Mouse (Mus musculus) heart, postnatal 36 days (tissue): ENCODE results near the gene Rhbdd3. TPM values are rescaled to one million over a fixed set of nuclear protein-coding genes. Genes with fewer than 3 reads are reported as not detected.

Experiments
- total RNA-seq, 2 experiments: library from RNA; stranded (reverse); gene quantifications; 2 replicates each; pipeline ENCODE4 v1.2.3; 2021

The Rhbdd3 gene
- total RNA-seq, 2 experiments from 2014 or later = 21.0 to 28.1 TPM

Other genes starting within 250 kb of the Rhbdd3 start
- gene Nf2, start 249.4 kb upstream of the Rhbdd3 start, total RNA-seq = 10 to 100 TPM; 80.0 to 80.1 TPM
- gene Nipsnap1, start 225.0 kb upstream of the Rhbdd3 start, total RNA-seq = under 1 TPM; 0.43 to 0.69 TPM
- gene Thoc5, start 203.6 kb upstream of the Rhbdd3 start, total RNA-seq = 10 to 100 TPM; 16.0 to 17.1 TPM
- not detected for gene Nefh, start 150.9 kb upstream of the Rhbdd3 start, total RNA-seq
- 10 to 100 TPM; 47.4 to 56.0 TPM for gene Ap1b1, start 112.1 kb upstream of the Rhbdd3 start, total RNA-seq
- 1 to 10 TPM; 5.1 to 9.5 TPM for gene Rasl10a, start 40.8 kb upstream of the Rhbdd3 start, total RNA-seq
- gene Gas2l1, start 33.6 kb upstream of the Rhbdd3 start, total RNA-seq = 10 to 100 TPM; 17.5 to 18.7 TPM
- 10 to 100 TPM; 85.9 to 93.8 TPM for gene Ewsr1, start 340 bp downstream of the Rhbdd3 start, total RNA-seq
- gene Emid1, start 53.3 kb downstream of the Rhbdd3 start, total RNA-seq = 1 to 10 TPM; 2.1 to 3.8 TPM
- gene Kremen1, start 162.6 kb downstream of the Rhbdd3 start, total RNA-seq = 10 to 100 TPM; 80.7 to 81.9 TPM